Mouse (Mus musculus) retina, embryonic 14.5 days (tissue): Measurements from ENCODE around the gene Mypn.

ENCODE experiments used
- DNase-seq: peaks from one replicate; pipeline ENCODE4 v3.0.0-alpha.2; 2015; ENCODE audit warnings: low spot score

The Mypn gene

GRCm38 (mm10) chr10:63199008-63199407, 4.7 kb downstream of the Mypn start:
- DNase-seq, result no peak

- no peak for DNase-seq
Measured at GRCm38 (mm10) chr10:63192736-63193135, 11.0 kb downstream of the Mypn start.

DNA sequence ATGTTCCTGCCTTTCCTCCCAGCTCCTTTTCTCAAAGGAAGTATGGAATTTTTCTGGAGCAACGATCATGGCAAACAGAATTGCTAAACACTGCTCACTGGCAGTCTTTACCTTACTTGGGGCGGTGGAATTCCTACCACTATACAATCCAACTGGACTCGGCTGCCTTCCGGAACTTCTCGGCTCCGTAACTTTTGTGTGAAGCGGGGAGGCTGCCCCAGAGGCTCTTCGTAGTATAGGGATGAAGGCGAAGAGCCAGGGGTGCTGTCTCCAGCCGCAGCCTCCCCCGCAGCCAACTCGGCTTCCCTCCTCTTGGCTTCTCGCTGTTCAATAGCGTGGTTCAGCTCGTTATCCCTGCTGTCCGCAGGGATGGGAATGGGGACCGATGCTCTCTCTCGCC, 11.5 kb downstream of the Mypn start:
- no peak for DNase-seq

DNA sequence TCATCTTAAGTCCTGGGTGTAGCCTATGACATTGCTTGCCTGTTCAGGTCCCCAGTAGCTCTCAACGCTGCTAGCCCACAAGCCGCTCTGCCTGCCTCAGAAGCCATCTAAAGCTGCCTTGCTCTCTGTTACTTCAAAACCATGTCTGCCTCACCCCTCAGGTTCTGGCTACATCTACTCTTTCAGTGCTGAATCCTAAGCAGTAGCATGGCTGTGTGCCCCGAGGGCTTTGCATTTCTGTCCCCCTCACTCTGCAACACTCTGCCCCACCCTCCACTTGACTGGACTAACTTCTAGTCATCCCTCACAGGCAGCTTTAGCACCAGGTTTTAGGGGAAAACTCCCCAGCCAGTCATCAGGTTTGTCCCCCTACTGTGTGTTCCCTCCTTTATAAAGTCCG, 19.3 kb downstream of the Mypn start:
- no peak for DNase-seq

DNA sequence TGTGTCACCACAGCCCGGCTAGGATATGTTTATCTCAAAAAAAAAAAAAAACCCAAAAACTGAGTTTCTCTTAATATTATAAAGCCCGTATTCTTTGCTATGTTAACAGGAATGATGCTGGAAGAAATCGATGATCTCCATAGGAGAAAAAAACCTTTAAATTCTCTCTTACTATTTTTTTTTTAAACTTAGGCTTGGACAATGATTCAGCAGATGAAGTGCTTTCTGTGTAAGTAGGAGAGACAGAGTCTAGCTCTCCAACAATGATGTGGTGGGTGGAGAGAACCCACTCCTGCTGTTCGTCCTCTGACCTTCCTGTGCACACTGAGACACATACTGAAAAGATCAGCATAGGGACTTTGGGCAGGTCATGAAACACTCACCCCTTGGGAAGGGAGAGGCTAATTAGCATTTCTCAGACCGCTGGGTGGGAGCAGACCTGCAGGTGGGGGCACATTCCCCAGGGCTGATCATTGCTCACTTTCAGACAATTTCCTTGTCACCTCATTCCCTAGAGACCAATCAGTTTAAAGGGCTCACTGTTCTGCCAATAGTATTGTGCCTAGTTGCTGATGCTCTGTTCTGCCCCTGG, 21.5 kb downstream of the Mypn start:
- no peak for DNase-seq

DNA sequence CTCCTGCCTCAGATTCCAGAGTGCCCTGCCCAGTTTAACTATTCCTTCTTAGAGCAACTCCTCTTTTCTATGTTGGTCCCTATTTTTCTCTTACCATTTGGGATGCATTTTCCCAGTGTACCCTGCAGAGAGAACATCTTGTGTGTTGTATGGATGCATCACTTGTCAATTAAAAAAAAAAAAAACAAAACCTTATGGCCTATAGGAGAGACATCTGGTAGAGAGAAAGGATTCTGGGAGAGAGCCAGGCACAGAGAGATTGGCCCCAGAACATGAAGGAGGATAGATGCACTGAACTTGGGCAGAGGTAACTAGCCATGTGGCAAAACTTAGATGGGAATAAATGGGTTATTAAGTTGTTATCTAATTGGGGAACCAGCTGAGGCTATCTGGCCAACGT, 22.6 kb downstream of the Mypn start:
- no peak for DNase-seq

GRCm38 (mm10) chr10:63179524-63179923, 24.2 kb downstream of the Mypn start:
- peak; percentile 17 for DNase-seq

GRCm38 (mm10) chr10:63178318-63178717, 25.4 kb downstream of the Mypn start:
- DNase-seq, result no peak

DNA sequence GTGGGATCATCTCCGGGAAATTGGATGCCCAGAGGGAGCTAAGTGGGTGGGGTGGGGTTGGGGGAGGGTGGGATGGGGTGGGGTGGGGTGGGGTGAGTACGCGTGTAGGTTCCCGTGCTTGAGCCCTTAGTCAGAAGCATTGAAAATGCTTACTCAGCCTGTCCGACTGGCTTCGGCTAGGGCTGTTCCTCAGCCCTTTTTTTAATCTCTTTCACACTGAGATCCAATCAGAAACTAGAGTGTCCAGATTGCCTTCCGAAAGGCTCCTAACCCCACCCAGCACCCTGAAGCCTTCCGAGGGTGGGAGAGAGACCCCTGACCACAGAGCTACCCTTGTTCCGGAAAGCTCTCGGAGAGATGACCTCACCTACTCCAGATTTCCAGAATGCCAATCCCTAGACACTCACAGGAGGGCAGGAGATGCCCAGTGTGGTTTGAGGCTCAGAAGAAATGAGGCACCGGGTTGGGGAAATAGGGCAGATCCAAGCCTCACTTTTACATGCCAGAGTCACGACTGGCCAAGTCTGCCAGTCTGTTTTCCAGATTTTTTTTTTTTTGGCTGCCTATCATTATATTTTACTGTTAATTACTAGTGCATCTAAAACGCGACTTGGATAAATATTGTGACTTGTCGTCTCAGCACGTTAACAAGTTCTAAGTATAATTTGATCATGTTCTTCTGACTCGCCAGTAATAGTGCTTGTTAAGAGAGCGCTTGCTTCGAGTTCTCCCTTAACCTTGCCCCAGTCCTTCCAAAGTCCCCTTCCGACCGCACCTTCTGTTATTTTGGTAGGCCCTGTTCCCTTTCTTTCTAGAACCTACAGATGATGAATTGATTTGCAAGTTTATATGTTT, 26.2 kb downstream of the Mypn start:
- DNase-seq, result no peak

GRCm38 (mm10) chr10:63176471-63176931, 27.3 kb downstream of the Mypn start:
- no peak for DNase-seq

GRCm38 (mm10) chr10:63172089-63172488, 31.7 kb downstream of the Mypn start:
- no peak for DNase-seq

GRCm38 (mm10) chr10:63169503-63169902, 34.2 kb downstream of the Mypn start:
- DNase-seq, result no peak

GRCm38 (mm10) chr10:63168124-63168523, 35.6 kb downstream of the Mypn start:
- no peak for DNase-seq

GRCm38 (mm10) chr10:63167241-63167995, 36.3 kb downstream of the Mypn start:
- DNase-seq, result no peak

GRCm38 (mm10) chr10:63165752-63166412, 37.9 kb downstream of the Mypn start:
- DNase-seq, result no peak

GRCm38 (mm10) chr10:63161240-63161639, 42.5 kb downstream of the Mypn start:
- no peak for DNase-seq

DNA sequence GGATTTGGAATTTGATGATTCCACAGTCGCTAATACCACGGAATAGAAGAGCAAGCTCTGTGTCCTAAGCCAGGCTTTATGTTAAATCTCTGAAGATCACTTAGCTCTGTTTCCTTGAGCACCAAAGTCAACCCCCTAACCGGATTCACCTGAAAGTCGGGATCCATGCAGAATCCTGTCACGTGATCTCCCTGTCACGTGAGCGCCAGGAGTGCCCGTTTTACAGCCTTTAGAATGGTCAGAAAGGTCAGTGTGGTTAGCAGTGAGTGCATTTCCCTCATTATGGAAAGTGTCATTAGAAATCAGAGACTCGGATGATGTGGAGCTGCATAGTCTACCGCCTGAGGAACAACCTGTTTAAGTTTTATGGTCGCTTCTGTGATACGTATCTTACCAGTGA, 43.1 kb downstream of the Mypn start:
- DNase-seq, result no peak

GRCm38 (mm10) chr10:63158191-63158590, 45.6 kb downstream of the Mypn start:
- DNase-seq, result no peak

DNA sequence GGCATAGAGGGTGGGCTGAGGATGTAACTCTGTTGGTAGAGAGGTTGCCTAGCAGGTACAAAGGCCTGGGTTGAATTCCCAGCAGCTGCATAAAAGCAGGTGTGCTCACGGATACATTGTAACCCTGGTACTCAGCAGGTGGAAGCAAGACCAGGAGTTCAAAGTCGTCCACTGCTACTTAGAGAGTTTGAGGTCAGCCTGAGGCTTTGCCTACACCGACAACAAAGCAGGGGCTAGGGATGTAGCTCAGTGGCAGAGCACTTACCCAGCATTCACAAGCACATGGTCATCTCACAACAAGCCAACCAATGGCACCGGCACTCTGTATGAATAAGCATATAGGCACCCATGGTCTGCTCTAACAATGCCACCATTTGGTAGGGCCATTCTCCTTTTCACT, 46.3 kb downstream of the Mypn start:
- no peak for DNase-seq

DNA sequence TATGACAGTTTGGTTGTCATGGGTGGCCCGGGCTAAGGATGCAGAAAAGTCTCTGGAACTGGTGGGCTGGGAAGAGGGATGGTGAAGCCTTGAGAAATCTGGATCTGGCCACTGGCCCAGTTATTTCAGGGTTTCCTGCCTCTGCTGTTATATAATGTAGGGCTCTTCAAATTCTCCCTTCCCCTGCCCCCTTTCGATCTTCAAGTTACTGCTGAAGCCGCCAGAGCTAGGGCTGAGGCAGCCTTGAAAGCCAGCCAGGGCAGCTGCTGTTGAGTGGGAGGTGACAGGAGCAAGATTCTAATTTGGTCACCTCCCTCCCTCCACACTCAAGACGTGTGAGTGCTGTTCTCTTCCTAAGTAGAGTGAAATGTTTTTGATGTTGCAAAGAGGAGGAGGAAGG, 46.8 kb downstream of the Mypn start:
- DNase-seq, result no peak

DNA sequence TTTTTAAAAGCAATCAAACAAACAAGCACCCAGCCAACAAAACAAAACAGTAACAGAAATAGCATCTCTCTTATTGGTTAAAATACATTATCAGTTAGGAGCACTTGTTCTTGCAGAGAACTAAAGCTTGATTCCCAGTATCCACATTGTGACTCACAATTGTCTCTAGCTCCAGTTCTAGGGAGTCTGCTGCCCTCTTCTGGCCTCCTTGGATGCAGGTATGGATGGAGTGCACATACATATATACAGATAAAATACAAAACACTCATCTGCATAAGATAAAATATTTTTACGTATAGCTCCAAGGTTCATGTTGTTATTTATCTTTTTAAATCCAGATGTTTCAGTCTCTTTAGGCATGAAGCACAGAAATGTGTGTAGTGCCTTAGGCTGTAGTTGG, 47.4 kb downstream of the Mypn start:
- no peak for DNase-seq

DNA sequence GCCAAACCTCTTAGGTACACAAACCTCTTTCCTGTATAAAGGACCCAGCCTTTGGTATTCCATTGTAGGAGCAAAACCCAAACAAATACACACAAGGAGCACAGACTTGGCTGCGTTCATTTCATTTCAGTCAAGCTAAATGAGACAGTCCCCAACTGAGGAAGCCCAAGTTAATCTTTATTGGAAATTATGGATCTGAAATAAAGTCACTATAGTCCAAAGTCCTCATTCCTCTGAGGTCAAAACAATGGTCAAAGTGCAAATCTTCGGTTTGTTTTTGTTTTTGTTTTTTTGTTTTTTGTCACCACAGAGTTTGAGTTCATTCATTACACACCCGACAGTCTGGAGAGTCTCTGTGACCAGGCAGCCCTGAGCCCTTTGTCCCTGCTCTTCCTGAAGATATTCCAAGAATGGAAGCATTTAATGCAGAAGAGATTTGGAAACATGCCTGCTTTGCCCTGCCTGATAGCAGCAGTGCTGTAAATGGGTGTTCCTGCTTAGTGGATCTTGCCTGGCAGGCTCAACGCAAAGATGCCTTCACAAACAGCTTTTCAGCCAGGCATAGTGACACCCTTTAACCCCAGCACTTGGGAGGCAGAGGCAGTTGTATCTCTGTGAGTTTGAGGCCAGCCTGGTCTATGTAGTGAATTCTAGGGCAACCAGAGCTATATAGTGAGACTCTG, 47.9 kb downstream of the Mypn start:
- DNase-seq, result no peak
